Mouse (Mus musculus): ENCODE results near the gene Ube3b. TPM values are rescaled to one million over a fixed set of nuclear protein-coding genes. Genes with fewer than 3 reads are reported as not detected.

The Ube3b gene
- polyA plus RNA-seq, 1 experiment from 2014 or later: 35.9 TPM

- Histone ChIP-seq H3K9me3 (replicated peaks; ENCODE audit: control insufficient read depth, low read length) (no peaks in the 10 kb centered on the region; the same call in 1 of the 2 replicates), H3K9ac (ENCODE audit: low read length) (no peak overlapping the region), H3K27me3 (replicated peaks; ENCODE audit: control insufficient read depth, insufficient read depth, low read length) (no peaks in the 10 kb centered on the region), H3K4me3 (ENCODE audit: low read depth, low read length) (no peak overlapping the region), H3K36me3 (ENCODE audit: control insufficient read depth, insufficient read depth, low read length) (peaks cover 30% of the 10 kb centered on the region), H3K4me1 (ENCODE audit: control insufficient read depth, insufficient read depth, low read length) (no peaks in the 10 kb centered on the region), H3K4me2 (ENCODE audit: low read length) (no peak overlapping the region), H3K27ac (ENCODE audit: low read depth, low read length) (no peak overlapping the region)
- DNase-seq (ENCODE audit: low spot score) (peak; percentile 66), ATAC-seq (no peak)
- 64% methylated on average over 10 of the region's 10 CpGs for WGBS
Observed at GRCm38 (mm10) chr5:114358833-114359232, 21.6 kb upstream of the Ube3b start.

GRCm38 (mm10) chr5:114359586-114359985 is 20.8 kb upstream of the Ube3b start:
- ATAC-seq (no peak), DNase-seq (ENCODE audit: low spot score) (no peak)
- H3K36me3 ChIP-seq (ENCODE audit: control insufficient read depth, insufficient read depth, low read length): peaks cover 36% of the 10 kb centered on the region
- H3K4me2 ChIP-seq (ENCODE audit: low read length): no peak overlapping the region
- H3K4me1 ChIP-seq (ENCODE audit: control insufficient read depth, insufficient read depth, low read length): no peaks in the 10 kb centered on the region
- H3K9ac ChIP-seq (ENCODE audit: low read length): no peak overlapping the region
- H3K9me3 ChIP-seq (replicated peaks; ENCODE audit: control insufficient read depth, low read length): no peaks in the 10 kb centered on the region; the same call in 1 of the 2 replicates
- H3K4me3 ChIP-seq (ENCODE audit: low read depth, low read length): no peak overlapping the region
- 73% methylated on average over 8 of the region's 8 CpGs for WGBS
- no peak overlapping the region for H3K27ac ChIP-seq (ENCODE audit: low read depth, low read length)
- H3K27me3 ChIP-seq (replicated peaks; ENCODE audit: control insufficient read depth, insufficient read depth, low read length): no peaks in the 10 kb centered on the region

- 84% methylated on average over 15 of the region's 15 CpGs for whole genome bisulfite sequencing
Observed at GRCm38 (mm10) chr5:114360968-114361367, 19.4 kb upstream of the Ube3b start.

GRCm38 (mm10) chr5:114365043-114365752 is 15.2 kb upstream of the Ube3b start:
- Histone ChIP-seq H3K9me3 (replicated peaks; ENCODE audit: control insufficient read depth, low read length) (no peaks in the 10 kb centered on the region), H3K36me3 (ENCODE audit: control insufficient read depth, insufficient read depth, low read length) (peaks cover 90% of the 10 kb centered on the region), H3K27ac (ENCODE audit: low read depth, low read length) (no peak overlapping the region), H3K9ac (ENCODE audit: low read length) (no peak overlapping the region), H3K4me2 (ENCODE audit: low read length) (no peak overlapping the region), H3K27me3 (replicated peaks; ENCODE audit: control insufficient read depth, insufficient read depth, low read length) (no peaks in the 10 kb centered on the region), H3K4me3 (ENCODE audit: low read depth, low read length) (no peak overlapping the region), H3K4me1 (ENCODE audit: control insufficient read depth, insufficient read depth, low read length) (no peaks in the 10 kb centered on the region)
- ATAC-seq: no peak
- DNase-seq (ENCODE audit: low spot score): no peak
- 90% methylated on average over 23 of the region's 23 CpGs for WGBS

More at GRCm38 (mm10) chr5:114360968-114361367, 19.4 kb upstream of the Ube3b start:
- ATAC-seq (no peak), DNase-seq (ENCODE audit: low spot score) (no peak)
- no peaks in the 10 kb centered on the region; the same call in 1 of the 2 replicates for H3K9me3 ChIP-seq (replicated peaks; ENCODE audit: control insufficient read depth, low read length)
- H3K9ac ChIP-seq (ENCODE audit: low read length): no peak overlapping the region
- H3K4me2 ChIP-seq (ENCODE audit: low read length): no peak overlapping the region
- H3K27ac ChIP-seq (ENCODE audit: low read depth, low read length): no peak overlapping the region
- H3K36me3 ChIP-seq (ENCODE audit: control insufficient read depth, insufficient read depth, low read length): peaks cover 50% of the 10 kb centered on the region
- no peaks in the 10 kb centered on the region for H3K27me3 ChIP-seq (replicated peaks; ENCODE audit: control insufficient read depth, insufficient read depth, low read length)
- no peak overlapping the region for H3K4me3 ChIP-seq (ENCODE audit: low read depth, low read length)
- H3K4me1 ChIP-seq (ENCODE audit: control insufficient read depth, insufficient read depth, low read length): no peaks in the 10 kb centered on the region

- H3K4me2 ChIP-seq (ENCODE audit: low read length): no peak overlapping the region
Observed at GRCm38 (mm10) chr5:114368121-114368520, 12.3 kb upstream of the Ube3b start.

GRCm38 (mm10) chr5:114368803-114369496 is 11.5 kb upstream of the Ube3b start:
- H3K4me1 ChIP-seq (ENCODE audit: control insufficient read depth, insufficient read depth, low read length): no peaks in the 10 kb centered on the region
- H3K9me3 ChIP-seq (replicated peaks; ENCODE audit: control insufficient read depth, low read length): no peaks in the 10 kb centered on the region
- ATAC-seq: no peak
- peaks cover 97% of the 10 kb centered on the region for H3K36me3 ChIP-seq (ENCODE audit: control insufficient read depth, insufficient read depth, low read length)
- no peaks in the 10 kb centered on the region for H3K27me3 ChIP-seq (replicated peaks; ENCODE audit: control insufficient read depth, insufficient read depth, low read length)
- no peak overlapping the region for H3K9ac ChIP-seq (ENCODE audit: low read length)
- 84% methylated on average over 16 of the region's 16 CpGs for WGBS
- H3K4me2 ChIP-seq (ENCODE audit: low read length): no peak overlapping the region
- no peak for DNase-seq (ENCODE audit: low spot score)
- H3K4me3 ChIP-seq (ENCODE audit: low read depth, low read length): no peak overlapping the region
- H3K27ac ChIP-seq (ENCODE audit: low read depth, low read length): no peak overlapping the region

More at GRCm38 (mm10) chr5:114368121-114368520, 12.3 kb upstream of the Ube3b start:
- no peak overlapping the region for H3K9ac ChIP-seq (ENCODE audit: low read length)
- H3K4me1 ChIP-seq (ENCODE audit: control insufficient read depth, insufficient read depth, low read length): no peaks in the 10 kb centered on the region
- DNase-seq (ENCODE audit: low spot score) (no peak), ATAC-seq (no peak)
- no peak overlapping the region for H3K4me3 ChIP-seq (ENCODE audit: low read depth, low read length)
- no peaks in the 10 kb centered on the region for H3K9me3 ChIP-seq (replicated peaks; ENCODE audit: control insufficient read depth, low read length)
- WGBS: 93% methylated on average over 14 of the region's 14 CpGs
- peaks cover 97% of the 10 kb centered on the region for H3K36me3 ChIP-seq (ENCODE audit: control insufficient read depth, insufficient read depth, low read length)
- H3K27ac ChIP-seq (ENCODE audit: low read depth, low read length): no peak overlapping the region
- H3K27me3 ChIP-seq (replicated peaks; ENCODE audit: control insufficient read depth, insufficient read depth, low read length): no peaks in the 10 kb centered on the region

GRCm38 (mm10) chr5:114369921-114370320 is 10.5 kb upstream of the Ube3b start:
- Histone ChIP-seq H3K4me1 (ENCODE audit: control insufficient read depth, insufficient read depth, low read length) (no peaks in the 10 kb centered on the region), H3K4me2 (ENCODE audit: low read length) (no peak overlapping the region), H3K27ac (ENCODE audit: low read depth, low read length) (no peak overlapping the region), H3K4me3 (ENCODE audit: low read depth, low read length) (no peak overlapping the region), H3K9me3 (replicated peaks; ENCODE audit: control insufficient read depth, low read length) (no peaks in the 10 kb centered on the region), H3K36me3 (ENCODE audit: control insufficient read depth, insufficient read depth, low read length) (peaks cover 98% of the 10 kb centered on the region), H3K9ac (ENCODE audit: low read length) (no peak overlapping the region), H3K27me3 (replicated peaks; ENCODE audit: control insufficient read depth, insufficient read depth, low read length) (no peaks in the 10 kb centered on the region)
- DNase-seq (ENCODE audit: low spot score) (no peak), ATAC-seq (no peak)
- 95% methylated on average over 9 of the region's 9 CpGs for WGBS

- Histone ChIP-seq H3K27me3 (replicated peaks; ENCODE audit: control insufficient read depth, insufficient read depth, low read length) (no peaks in the 10 kb centered on the region), H3K27ac (ENCODE audit: low read depth, low read length) (no peak overlapping the region), H3K4me3 (ENCODE audit: low read depth, low read length) (no peak overlapping the region), H3K9ac (ENCODE audit: low read length) (no peak overlapping the region), H3K36me3 (ENCODE audit: control insufficient read depth, insufficient read depth, low read length) (peaks cover 97% of the 10 kb centered on the region), H3K9me3 (replicated peaks; ENCODE audit: control insufficient read depth, low read length) (no peaks in the 10 kb centered on the region), H3K4me1 (ENCODE audit: control insufficient read depth, insufficient read depth, low read length) (no peaks in the 10 kb centered on the region), H3K4me2 (ENCODE audit: low read length) (no peak overlapping the region)
- DNase-seq (ENCODE audit: low spot score): no peak
- ATAC-seq: no peak
- WGBS: 83% methylated on average over 9 of the region's 9 CpGs
Observed at GRCm38 (mm10) chr5:114370371-114370776, 10.0 kb upstream of the Ube3b start.

GRCm38 (mm10) chr5:114371331-114371730 is 9.1 kb upstream of the Ube3b start:
- Histone ChIP-seq H3K4me2 (ENCODE audit: low read length) (no peak overlapping the region), H3K9ac (ENCODE audit: low read length) (no peak overlapping the region), H3K9me3 (replicated peaks; ENCODE audit: control insufficient read depth, low read length) (no peaks in the 10 kb centered on the region), H3K4me3 (ENCODE audit: low read depth, low read length) (no peak overlapping the region), H3K27me3 (replicated peaks; ENCODE audit: control insufficient read depth, insufficient read depth, low read length) (no peaks in the 10 kb centered on the region), H3K27ac (ENCODE audit: low read depth, low read length) (no peak overlapping the region), H3K4me1 (ENCODE audit: control insufficient read depth, insufficient read depth, low read length) (no peaks in the 10 kb centered on the region), H3K36me3 (ENCODE audit: control insufficient read depth, insufficient read depth, low read length) (peaks cover 92% of the 10 kb centered on the region)
- ATAC-seq (no peak), DNase-seq (ENCODE audit: low spot score) (no peak)
- WGBS: 88% methylated on average over 3 of the region's 3 CpGs
